12 mouse cellular contexts compared by ENCODE assay signal in the genomic region with DNA sequence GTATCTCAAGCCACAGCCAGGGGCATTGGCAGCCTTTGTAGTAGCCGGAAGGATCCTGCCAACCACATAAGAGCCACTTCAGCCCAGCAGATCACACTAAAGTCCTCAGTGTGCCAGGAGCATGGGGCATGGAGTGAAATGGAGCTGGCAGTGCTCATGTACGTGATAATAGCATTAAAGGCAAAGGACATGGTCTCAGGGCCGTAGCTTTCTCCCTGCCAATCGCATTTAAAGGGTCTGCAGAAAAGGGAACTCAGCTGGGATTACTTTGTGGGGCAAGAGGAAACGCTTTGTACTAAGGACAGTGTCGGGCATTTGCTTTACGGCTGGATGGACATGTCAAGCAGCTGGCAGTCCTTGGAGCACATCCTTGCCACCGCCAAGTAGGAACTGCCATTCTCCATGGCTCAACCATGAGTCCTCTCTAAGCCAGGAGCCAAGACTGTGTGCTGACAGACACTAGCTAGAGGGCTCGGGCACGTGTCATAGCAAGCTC.
DNase-seq lines count a peak whose midpoint lies in the region; ATAC-seq and TF ChIP-seq lines count a peak whose summit lies in the region.
"Had no signal": no experiment of that assay in that cellular context is flagged by ENCODE, and none has a peak within 500 bp of the region (broad histone marks: within the 10 kb centered on the region; RNA-seq: fewer than 3 reads in every experiment).

No protein-coding gene starts in this region.

- no peak for TF ChIP-seq CTCF in brain, embryonic 14.5 days (IDR thresholded peaks at IDR 0.05; ENCODE audit: borderline replicate concordance, extremely low read depth, insufficient read depth, insufficient read length)

- no peak for DNase-seq in hindbrain, embryonic 14.5 days (ENCODE audit: low spot score)
- DNase-seq in hindbrain, embryonic 11.5 days (ENCODE audit: low spot score): no peak
- peak; percentile 54 for DNase-seq in brain, embryonic 14.5 days (ENCODE audit: low read depth)
- DNase-seq in lung, postnatal 36 days: peak; percentile 54
- no peak for DNase-seq in liver, embryonic 11.5 days (ENCODE audit: low spot score)
- no peak for DNase-seq in embryo, embryonic 9.5 days (ENCODE audit: extremely low spot score)
- no peak for DNase-seq in right cerebral cortex, postnatal 14 days
- DNase-seq: kidney, postnatal 36 days had no signal

- no peak overlapping the region for H3K27ac ChIP-seq in hindbrain, embryonic 14.5 days
- H3K27ac ChIP-seq in hindbrain, embryonic 11.5 days (ENCODE audit: low read depth, low read length): no peak overlapping the region
- no peak overlapping the region for H3K27ac ChIP-seq in liver, embryonic 11.5 days (ENCODE audit: low read depth, low read length)
- H3K27ac ChIP-seq: limb, embryonic 13.5 days had no signal

- H3K36me3 ChIP-seq in hindbrain, embryonic 14.5 days (replicated peaks; ENCODE audit: control insufficient read depth, insufficient read depth): no peaks in the 10 kb centered on the region
- H3K36me3 ChIP-seq in hindbrain, embryonic 11.5 days (ENCODE audit: control insufficient read depth, insufficient read depth, low read length): no peaks in the 10 kb centered on the region
- H3K36me3 ChIP-seq in liver, embryonic 11.5 days (ENCODE audit: control insufficient read depth, insufficient read depth, low read length): no peaks in the 10 kb centered on the region
- H3K36me3 ChIP-seq: limb, embryonic 13.5 days had no signal

- H3K27me3 ChIP-seq in hindbrain, embryonic 14.5 days (ENCODE audit: control insufficient read depth, insufficient read depth, low read length): no peaks in the 10 kb centered on the region
- no peaks in the 10 kb centered on the region for H3K27me3 ChIP-seq in hindbrain, embryonic 11.5 days (ENCODE audit: control insufficient read depth, insufficient read depth, low read length)
- no peaks in the 10 kb centered on the region for H3K27me3 ChIP-seq in liver, embryonic 11.5 days (replicated peaks; ENCODE audit: control insufficient read depth, insufficient read depth, low read length)
- H3K27me3 ChIP-seq: limb, embryonic 13.5 days had no signal

- TF ChIP-seq POLR2A in brain, embryonic 14.5 days (IDR thresholded peaks at IDR 0.05; ENCODE audit: borderline replicate concordance, extremely low read depth, insufficient read depth, insufficient read length, poor library complexity, severe bottlenecking): no peak

- no peaks in the 10 kb centered on the region for H3K4me1 ChIP-seq in hindbrain, embryonic 14.5 days (replicated peaks; ENCODE audit: control insufficient read depth, insufficient read depth, low read length)
- no peaks in the 10 kb centered on the region for H3K4me1 ChIP-seq in hindbrain, embryonic 11.5 days (replicated peaks; ENCODE audit: control insufficient read depth, insufficient read depth, low read length)
- H3K4me1 ChIP-seq in liver, embryonic 11.5 days (replicated peaks; ENCODE audit: control insufficient read depth, insufficient read depth, low read length): no peaks in the 10 kb centered on the region
- H3K4me1 ChIP-seq: limb, embryonic 13.5 days had no signal

- H3K4me2 ChIP-seq in hindbrain, embryonic 14.5 days (replicated peaks): no peak overlapping the region
- no peak overlapping the region for H3K4me2 ChIP-seq in hindbrain, embryonic 11.5 days (replicated peaks; ENCODE audit: low read depth, low read length)
- no peak overlapping the region for H3K4me2 ChIP-seq in liver, embryonic 11.5 days
- H3K4me2 ChIP-seq: limb, embryonic 13.5 days had no signal

- peak; percentile 48; the same call in 1 of the 2 replicates for ATAC-seq in hindbrain, embryonic 14.5 days (ENCODE audit: low FRiP score)
- no peak for ATAC-seq in hindbrain, embryonic 11.5 days (ENCODE audit: low FRiP score)
- peak; percentile 89 for ATAC-seq in granulocyte monocyte progenitor cell, adult 5-6 weeks (replicated peaks; ENCODE audit: poor library complexity, severe bottlenecking)
- no peak for ATAC-seq in liver, embryonic 11.5 days (replicated peaks; ENCODE audit: low FRiP score)

- no peak overlapping the region for H3K4me3 ChIP-seq in hindbrain, embryonic 14.5 days (replicated peaks; ENCODE audit: low read length)
- no peak overlapping the region for H3K4me3 ChIP-seq in hindbrain, embryonic 11.5 days (ENCODE audit: low read depth, low read length)
- H3K4me3 ChIP-seq in liver, embryonic 11.5 days (ENCODE audit: low read depth, low read length): no peak overlapping the region
- H3K4me3 ChIP-seq: erythroblast, embryonic 14.5 days; limb, embryonic 13.5 days; megakaryocyte, embryonic 14.5 days had no signal

- WGBS in hindbrain, embryonic 14.5 days: 59% methylated on average over 10 of the region's 10 CpGs
- WGBS in hindbrain, embryonic 11.5 days: 62% methylated on average over 10 of the region's 10 CpGs
- WGBS in liver, embryonic 11.5 days: 67% methylated on average over 10 of the region's 10 CpGs

- H3K9ac ChIP-seq in hindbrain, embryonic 14.5 days: no peak overlapping the region
- H3K9ac ChIP-seq in hindbrain, embryonic 11.5 days (ENCODE audit: low read depth, low read length): no peak overlapping the region
- H3K9ac ChIP-seq in liver, embryonic 11.5 days (ENCODE audit: low read depth, low read length): no peak overlapping the region
- H3K9ac ChIP-seq: limb, embryonic 13.5 days had no signal

- no peaks in the 10 kb centered on the region for H3K9me3 ChIP-seq in hindbrain, embryonic 14.5 days (ENCODE audit: control insufficient read depth, low read length)
- H3K9me3 ChIP-seq in hindbrain, embryonic 11.5 days (ENCODE audit: control insufficient read depth, low read length): no peaks in the 10 kb centered on the region
- H3K9me3 ChIP-seq in liver, embryonic 11.5 days (ENCODE audit: control insufficient read depth, low read length): no peaks in the 10 kb centered on the region
- H3K9me3 ChIP-seq: limb, embryonic 13.5 days had no signal

Comparison
In these comparisons a context has a peak if more than half of its experiments do, and no peak if none do; other contexts are left out.
1. ATAC-seq: peak in hindbrain, embryonic 14.5 days (single experiment) and granulocyte monocyte progenitor cell, adult 5-6 weeks (single experiment); none in hindbrain, embryonic 11.5 days (single experiment) and liver, embryonic 11.5 days (single experiment).
2. DNase-seq: peak in brain, embryonic 14.5 days (single experiment) and lung, postnatal 36 days (single experiment); none in hindbrain, embryonic 14.5 days (single experiment), hindbrain, embryonic 11.5 days (single experiment), liver, embryonic 11.5 days (single experiment), embryo, embryonic 9.5 days (single experiment) and right cerebral cortex, postnatal 14 days (single experiment).